Mouse (Mus musculus): ENCODE measurements around the gene Mfsd12. TPM values are rescaled to one million over a fixed set of nuclear protein-coding genes. Genes with fewer than 3 reads are reported as not detected.

Gene Mfsd12
- total RNA-seq, 2 experiments from 2014 or later, result 2.3 to 2.8 TPM

DNA sequence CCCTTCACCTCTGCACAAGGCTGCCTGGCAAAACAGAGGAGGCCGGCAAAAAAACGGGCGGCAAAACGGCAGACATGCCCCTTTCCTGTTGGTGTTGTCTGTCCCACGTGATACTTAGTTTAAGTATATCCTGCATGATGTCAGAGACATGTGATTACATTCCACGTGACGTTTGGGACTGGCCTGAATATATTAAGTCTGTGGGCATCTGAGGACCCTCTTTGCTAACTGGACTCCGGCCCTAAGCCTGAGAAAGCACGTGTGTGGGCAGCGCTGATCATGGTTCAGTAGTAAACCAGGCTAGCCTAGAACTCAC is 43.9 kb downstream of the Mfsd12 start:
- DNase-seq (ENCODE audit: low spot score), result no peak

DNA sequence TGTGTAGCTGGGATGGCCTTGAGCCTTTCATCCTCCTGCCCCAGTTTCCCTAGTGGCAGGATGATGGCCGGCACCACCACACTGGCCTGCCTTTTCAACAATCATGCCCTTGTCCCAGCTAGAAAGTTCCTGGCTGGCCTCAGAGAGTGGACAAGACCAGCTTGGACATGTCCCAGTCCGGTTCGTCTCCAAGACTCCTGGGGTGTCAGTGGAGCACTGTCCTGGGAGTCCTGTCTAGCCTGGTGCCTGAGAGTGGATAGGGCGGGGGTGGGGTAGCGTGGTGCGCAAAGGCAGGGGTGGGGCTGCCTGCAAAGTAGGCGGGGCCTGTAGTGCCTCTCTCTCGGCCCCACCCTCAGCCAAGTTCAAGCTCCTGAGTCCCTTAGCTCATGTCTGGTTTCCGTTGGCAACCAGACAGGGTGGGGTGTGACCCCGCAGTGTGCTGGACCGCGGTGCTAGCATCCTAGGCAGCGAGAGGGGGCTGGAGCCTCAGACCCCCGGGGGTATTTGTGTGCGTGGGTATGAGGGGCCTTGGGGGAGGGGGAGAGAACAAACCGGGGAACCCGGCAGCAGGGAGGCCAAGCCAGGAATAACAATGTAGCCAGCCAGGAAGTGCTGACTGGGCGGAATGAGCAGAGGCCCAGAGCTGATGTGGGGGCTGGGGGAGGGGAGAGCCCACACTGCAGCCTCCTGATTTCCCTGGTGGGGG is 44.4 kb downstream of the Mfsd12 start:
- DNase-seq (ENCODE audit: low spot score), result peak; percentile 77

DNA sequence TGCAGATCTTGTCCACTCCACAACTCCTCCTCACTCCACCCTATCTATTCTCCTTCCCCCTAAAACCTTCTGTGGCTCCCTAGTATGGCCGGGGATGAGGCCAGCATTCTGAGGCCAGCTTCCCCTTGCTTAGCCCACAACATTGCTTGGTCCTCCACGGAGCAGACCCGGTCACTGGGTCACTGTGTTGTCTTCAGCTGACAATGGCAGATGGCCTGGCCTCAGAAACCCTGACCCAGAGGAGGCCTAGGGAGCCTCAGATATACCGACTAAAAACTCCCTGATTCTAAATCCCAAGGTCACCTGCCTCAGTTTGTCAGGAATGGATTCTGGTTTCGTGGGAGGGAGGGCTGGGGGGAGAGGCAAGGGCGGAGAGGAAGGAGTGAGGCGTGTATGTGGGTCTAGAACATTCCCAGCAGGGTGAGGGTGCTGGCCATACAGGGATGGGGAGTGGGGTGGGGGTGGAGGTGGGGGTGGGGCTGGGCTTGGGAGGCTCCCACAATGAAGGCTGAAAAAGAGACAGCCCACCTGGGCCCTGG is 45.0 kb downstream of the Mfsd12 start:
- DNase-seq (ENCODE audit: low spot score), result no peak

DNA sequence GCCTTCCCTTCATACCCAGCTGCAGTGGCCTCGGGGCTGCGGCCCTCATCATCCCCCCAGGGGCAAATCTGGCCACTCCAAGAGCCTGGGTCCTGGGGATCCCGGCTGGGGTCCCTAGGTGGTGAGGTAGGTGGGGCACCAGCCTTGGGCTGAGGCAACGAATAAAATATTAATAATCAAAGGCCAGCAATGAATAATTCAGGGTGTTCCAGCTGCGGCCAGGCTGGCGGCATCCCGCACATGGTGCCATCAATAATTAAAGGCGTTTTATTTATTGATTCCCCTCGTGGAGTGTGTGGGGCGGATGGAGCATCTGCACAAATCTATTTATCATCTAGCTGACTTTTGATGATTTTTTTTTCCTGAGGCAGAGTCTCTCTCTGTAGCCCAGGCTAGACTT is 46.2 kb downstream of the Mfsd12 start:
- DNase-seq (ENCODE audit: low spot score), result no peak

DNA sequence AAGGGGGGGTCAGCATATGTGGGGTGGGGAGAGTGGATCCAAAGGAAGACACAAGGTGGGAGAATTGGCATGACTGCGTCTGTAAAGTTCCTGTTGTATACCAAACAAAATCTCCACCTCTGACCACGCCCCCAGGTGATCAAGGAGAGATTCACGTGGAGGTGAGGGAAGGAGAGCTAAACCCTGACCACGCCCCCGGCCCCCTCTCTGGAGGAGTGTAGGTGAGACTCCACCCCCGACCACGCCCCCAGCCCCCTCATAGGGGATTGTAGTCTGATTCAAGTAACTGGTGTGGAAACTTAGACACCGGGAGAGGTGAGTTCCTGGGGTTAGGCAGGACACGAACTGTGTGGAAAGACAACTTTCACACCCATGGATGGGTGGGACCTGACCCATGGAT is 46.8 kb downstream of the Mfsd12 start:
- DNase-seq (ENCODE audit: low spot score), result no peak

DNA sequence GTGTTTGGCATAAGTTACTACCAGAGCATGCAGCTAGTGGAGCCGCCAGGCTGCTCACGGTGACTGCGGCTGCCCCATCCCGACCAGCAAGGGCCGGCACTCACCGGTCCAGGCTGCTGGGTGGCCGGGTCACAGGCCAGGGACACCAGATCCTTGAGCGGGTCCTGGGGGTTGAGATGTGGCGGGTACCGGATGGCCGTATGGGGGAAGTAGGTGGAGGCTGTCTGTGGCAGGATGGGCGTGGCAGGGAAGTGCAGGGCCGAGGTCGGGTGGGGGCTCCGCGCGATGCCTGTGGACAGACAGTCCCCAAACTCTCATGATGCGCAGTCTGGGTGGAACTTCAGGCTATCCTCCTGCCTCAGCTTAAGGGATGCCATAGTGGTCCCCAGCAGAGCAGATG is 47.4 kb downstream of the Mfsd12 start:
- no peak for DNase-seq (ENCODE audit: low spot score)

DNA sequence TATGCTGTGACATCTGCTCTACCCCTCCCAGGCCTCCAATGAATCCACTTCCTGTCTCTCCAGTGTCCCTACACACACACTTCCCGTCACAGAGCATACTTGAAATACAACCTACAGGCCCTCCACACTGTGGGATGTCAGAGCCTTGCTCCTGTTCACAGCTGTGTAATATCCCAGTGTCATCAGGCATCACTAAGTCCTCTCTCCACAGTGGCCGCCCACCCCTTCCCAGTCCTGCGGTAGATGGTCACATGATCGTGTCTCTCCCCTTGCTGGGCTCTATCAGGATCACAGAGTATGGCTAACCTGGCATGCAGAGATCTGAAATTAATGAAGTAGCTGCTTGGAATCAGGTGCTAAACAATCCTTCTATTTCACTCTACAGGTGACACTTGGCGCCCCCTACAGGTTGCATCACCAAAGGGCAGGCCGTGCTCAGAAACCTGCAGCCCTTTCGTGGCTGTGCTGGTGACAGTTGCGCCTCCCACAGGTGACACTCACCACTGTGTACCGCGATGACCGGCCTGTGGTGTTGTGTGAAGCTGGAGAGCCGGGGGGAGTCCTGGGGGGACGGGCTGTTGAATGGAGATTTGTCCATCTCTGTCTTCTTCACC is 48.4 kb downstream of the Mfsd12 start:
- DNase-seq (ENCODE audit: low spot score), result no peak

DNA sequence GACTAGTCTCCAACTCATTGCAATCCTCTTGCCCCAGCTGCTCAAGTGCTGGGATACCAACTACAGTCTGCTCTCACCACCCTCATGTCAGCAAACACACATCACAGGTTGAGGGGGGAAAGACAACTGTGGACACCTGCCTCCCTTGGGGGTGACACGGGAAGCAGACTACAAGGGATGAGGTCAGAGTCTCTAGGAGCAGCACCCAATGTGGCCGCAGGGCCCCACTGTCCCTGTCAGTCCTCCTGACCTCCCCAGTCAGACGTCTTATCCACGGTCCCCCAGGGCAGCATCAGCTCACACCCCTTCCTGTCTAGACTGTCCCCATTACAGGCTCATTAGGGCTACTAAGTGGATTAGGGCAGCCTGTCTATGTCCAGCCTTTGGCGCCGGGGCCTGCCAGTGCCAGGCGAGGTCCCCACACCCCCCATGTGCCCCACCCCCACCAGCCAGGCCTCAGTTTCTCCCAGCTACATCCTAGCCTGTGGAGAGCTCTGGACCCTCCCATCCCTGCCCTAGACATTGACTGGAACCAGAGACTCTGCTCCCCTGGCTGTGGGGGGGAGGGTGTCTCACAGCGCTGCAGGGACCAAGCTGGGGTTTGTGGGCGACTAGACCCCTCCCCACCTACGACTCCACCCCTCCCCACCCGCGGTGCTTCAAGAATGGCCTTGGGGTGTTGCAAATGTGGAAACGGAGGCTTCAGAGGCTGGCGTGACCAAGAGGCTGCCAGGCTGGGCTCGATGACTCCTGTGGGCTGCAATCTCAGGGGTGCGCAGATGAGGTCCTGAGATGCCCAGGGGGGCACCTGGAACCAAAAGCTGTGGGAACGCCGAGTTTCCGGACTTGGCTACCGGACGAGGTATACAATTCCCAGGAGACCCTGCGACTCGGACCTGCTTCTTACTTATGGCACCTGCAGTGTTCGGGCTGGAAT is 49.5 kb downstream of the Mfsd12 start:
- DNase-seq (ENCODE audit: low spot score), result peak; percentile 9

DNA sequence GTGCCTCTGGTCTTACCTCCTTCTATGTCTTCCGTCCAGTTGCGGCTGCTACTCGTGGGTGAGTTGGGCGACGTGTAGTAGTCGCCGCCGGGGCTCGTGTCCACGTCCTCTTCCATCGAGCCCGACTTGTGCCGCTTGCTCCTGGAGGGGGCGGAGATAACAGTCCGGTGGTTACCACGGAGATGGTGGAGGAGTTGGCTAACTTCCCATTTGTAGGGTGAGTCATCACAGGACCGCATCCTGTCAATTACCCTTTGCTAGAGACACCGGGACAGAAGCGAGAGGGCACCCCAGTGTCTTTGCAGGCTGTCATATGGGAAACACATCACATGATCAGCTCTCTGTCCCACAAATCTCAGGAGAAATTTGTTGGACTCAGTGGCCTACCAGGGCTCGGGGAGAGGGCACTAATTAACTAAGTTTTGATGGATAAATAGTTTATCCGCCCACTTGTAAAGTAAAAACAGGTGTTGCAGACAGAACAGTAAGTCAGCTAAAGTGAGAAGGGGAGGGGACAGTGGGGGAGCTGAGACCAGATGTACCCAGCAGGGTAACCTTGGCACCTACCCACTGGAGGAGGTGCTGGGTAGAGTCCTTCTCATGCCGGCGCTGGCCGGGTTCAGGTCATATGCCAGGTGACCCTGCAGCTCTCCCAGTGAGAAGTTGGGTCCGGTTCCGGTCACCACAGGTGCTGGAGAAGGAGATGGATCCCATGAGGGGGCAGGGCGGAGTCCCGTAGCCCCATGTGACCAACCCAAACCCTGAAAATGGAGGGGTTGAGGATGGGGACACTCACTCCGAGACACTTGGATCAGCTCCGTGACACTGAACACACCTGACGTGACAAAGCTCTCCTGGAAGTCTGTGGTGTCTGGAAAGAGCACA is 50.5 kb downstream of the Mfsd12 start:
- peak; percentile 85 for DNase-seq (ENCODE audit: low spot score)

DNA sequence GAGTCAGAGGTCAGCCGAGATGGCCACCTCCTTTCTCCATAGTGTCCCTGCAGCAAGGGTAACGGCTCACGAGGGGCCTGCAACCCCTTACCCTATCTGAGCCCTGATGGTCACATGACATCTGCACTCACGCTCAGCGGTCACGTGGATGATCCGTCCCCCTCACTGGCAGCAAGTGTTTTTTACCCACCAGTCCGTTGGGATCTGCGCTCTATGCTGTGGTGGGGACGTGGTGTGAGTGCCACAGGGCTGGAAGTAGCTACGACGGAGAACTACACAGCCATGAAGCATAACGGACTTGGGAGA is 51.1 kb downstream of the Mfsd12 start:
- DNase-seq (ENCODE audit: low spot score), result no peak

DNA sequence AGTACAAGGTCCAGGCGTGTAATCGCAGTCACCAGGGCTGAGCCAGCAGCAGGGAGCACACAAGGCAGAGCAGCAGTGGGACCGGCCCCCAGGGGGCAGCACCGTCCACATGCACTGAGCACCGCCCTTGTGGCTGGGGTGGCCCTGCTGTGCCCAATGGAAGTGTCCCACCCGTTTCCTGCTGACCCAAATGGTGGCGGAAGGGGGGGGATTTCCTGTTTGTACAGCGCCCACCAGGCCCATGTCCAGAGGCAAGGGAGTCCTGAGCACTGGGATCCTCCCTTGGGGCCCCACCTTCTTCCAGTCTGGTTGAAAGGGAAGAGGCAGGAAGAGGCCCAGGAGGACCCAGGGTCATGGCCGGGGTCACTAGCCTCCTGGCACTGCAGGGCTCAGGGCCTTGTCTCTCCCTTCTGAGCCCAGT is 51.6 kb downstream of the Mfsd12 start:
- DNase-seq (ENCODE audit: low spot score), result peak; percentile 88

DNA sequence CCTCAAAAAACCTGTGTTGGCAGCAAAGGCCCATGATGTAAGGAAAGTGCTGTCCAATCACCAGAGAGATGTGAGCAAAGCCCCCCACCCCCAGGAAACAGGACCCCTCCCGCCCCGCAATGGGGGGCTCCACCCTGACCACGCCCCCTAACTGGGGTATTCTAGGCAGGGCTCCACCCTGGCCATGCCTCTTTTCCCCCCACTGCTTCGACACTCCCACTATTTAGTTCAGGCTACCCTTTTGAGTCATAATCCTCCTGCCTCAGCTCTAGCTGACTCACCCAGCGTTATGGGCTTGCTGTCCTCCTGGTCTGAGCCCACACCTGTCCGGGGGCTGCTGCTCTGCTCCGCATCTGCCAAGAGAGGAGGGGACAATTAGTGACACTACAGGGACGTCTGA is 52.0 kb downstream of the Mfsd12 start:
- DNase-seq (ENCODE audit: low spot score), result peak; percentile 14

DNA sequence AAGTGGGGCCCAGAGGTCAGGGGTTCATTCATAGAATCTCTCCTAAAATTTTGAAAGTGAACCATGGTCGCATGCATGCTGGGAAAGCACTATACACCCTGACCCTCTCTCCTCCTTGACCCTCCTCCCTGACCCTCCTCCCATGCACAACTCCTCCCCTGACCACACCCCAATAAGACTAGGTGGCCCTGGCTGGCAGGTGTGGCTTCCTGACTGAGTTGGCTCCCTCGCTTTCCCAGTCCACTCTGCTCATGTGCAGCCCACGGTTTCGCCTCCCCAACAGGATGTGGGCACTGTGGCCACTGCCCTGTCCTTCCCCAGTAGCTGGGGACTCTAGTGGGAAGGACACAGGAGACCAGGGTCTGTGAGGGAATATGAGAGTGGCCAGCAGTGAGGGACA is 53.1 kb downstream of the Mfsd12 start:
- DNase-seq (ENCODE audit: low spot score), result peak; percentile 15

DNA sequence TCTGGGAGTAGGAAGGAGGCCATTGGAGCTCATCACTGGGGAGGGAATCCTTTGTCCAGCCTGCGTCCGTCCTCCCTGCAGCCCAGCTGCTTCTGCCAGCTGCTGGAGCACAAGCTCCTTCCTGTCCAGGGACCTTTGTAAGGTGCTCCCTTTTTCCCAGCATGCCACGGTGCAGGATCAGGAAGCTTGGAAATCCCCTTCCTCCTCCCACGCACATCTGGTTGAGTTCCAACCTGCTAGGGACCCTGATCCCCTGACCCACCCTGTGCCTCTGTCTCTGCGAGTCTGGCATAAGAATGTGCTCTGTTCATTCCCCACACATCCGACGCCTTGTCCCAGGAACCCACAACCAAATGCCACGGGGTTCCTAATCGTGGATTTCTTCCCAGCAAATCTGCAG is 53.7 kb downstream of the Mfsd12 start:
- no peak for DNase-seq (ENCODE audit: low spot score)

DNA sequence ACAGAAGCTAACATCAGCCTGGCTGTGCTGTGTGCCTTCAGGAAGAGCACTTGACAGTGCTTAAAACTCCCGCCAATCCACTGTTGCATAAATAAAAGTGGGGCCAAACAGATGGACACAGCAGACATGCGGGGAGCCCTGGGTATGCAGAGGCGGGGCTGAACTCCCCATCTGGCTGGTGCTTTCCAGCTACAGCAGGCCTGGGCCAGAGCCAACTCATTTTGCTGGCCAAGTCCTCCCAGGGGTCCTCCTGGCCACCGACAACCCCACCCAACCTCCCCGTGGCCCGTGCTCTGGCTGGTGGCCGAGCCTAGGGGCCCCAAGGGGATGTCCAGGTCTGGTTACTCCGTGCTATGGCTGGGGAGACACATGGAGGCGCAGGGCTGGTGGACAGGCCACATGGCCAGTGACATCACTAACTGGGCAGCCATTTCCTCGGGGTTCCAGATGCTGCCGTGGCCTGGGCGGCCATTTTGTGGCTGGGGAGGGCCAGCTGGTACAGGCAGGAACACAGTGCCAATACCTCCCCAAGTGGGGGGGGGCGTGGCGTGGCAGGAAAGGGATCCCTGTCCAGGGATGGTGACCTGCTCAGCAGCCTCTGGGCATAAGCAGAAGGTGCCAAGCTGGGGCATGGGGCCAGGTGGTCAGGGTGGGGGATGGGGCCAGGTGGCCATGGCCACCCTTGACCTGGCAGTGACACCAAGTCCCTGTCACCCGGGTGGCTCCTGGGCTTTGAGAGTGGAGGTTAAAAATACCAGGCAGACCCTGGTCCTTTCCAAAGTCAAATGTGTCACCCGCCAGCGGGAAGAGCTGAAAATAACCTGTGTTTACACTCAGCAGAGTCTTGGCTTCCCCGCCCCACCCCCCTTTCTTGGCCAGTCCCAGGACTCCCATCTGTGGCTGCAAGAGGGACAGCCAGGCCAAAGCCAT is 54.4 kb downstream of the Mfsd12 start:
- peak; percentile 94 for DNase-seq (ENCODE audit: low spot score)

DNA sequence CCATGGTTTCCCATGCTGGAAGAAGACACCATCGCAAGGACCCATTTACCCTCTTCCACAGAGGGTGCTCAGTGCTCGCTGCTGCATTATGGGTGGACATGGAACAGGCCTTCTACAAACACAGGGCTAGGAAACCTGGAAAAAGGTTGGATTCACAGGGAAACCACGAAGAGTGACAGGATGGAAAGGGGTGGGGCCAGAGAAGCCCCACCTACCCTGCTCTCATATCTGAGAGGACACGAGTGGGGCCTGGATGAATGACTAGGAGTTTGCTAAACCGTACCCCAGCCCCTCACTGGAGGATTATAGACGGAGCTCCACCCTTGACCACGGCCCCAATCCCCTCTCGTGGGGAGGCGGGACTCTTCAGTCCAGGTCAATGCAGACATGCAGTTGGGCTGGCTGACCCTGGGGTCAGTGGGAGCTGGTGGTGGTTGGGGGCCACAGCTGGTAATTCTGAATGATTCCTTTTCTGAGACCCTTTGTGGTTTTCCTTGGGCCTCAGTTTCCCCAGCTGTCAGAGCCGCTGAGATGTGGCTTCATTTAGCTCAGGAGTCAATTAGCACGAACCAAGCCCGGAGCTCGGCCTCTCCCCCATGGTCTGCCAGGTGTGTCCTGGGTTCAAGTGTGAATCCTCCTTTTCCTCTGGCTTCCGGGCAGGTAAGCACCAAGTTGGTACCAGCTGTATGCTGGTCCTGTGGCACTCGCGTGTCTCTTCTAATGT is 55.5 kb downstream of the Mfsd12 start:
- no peak for DNase-seq (ENCODE audit: low spot score)

DNA sequence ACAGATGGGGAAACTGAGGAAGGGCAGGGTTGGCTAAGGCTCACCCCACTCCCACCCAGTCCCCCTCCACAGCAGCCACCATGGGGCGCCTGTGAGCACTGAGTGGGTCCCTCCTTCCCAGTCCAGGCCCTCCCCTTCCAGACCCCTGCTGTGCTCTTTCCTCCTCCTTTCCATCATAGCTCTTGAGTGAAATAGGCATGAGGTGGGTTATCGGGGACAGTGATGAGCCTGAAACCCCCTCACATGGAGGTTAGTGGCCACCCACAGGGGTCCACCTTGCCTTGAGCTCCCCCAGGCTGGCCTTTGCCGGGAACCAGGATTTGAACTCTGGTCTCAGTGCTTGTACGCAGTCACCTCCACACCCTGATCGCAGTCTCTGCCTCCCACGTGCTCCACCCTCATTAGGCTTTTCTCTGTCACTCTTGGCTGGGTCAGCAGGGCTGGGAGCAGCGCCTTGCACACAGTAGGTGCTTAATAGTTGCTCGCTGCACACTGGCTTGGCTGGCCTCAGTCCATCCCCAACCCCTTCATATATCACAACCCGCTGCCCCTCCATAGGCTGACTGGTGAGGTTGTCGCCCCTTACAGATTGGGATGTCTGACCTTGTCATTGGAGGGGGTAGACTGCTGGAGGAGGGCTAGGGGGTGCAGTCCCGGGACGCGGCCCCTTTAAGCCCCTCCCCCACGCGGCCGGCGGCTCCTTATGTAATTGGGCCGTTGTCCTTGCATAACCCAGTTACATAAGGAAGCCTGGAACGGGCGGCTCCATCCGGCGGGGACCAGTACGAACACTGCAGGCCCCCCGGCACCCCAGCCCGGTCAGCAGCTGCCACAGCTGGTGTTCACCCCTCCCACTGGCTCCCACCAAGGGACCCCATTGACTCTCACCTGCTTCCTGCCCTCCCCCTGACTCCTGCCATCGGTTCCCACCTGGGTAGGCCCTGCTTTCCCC is 56.3 kb downstream of the Mfsd12 start:
- peak; percentile 92 for DNase-seq (ENCODE audit: low spot score)

DNA sequence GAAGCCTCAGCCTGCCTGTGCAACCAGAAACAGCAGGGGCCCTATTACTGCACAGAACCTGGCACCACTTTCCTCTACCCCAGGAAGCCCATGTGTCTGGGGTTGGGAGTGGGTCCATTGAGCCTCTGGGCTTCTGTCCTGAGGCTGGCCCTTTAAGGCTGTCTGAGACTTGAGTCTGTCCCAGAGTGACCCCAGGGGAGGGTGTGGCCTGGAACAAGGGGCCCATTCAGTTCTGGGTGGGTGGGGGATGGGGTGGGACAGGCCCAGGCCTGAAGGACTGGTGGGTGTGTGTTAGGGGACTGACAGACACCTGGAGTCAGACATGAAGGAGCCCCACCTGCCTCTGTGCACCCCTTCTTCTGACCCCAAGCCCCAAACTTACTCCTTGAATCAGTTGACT is 57.4 kb downstream of the Mfsd12 start:
- peak; percentile 66 for DNase-seq (ENCODE audit: low spot score)
